Mouse (Mus musculus) forebrain, embryonic 14.5 days (tissue): ENCODE measurements around the gene Cd68. TPM values are rescaled to one million over a fixed set of nuclear protein-coding genes. Genes with fewer than 3 reads are reported as not detected.

Experiments
- ATAC-seq: fragments of 200-750 bp; cut with Nextera tagmentation; 2 replicates; pipeline ENCODE4 v1.8.0; 2017; ENCODE audit warnings: mild to moderate bottlenecking, moderate library complexity
- DNase-seq: peaks from one replicate; pipeline ENCODE4 v3.0.0-alpha.2; 2015; ENCODE audit warnings: low spot score
- H3K27ac ChIP-seq: fragments of 300-500 bp; sonication (generic); 2 replicates; pipeline ENCODE4 v1.5.1; 2014; ENCODE audit warnings: low read depth, mild to moderate bottlenecking, control low read depth, low read length, moderate library complexity
- H3K27me3 ChIP-seq: fragments of 300-500 bp; sonication (generic); replicated peaks from 2 replicates; pipeline ENCODE4 v1.6.1; 2014; ENCODE audit warnings: low read length, control low read depth, mixed read lengths; ENCODE audit not compliant: control insufficient read depth, insufficient read depth
- H3K36me3 ChIP-seq: fragments of 300-500 bp; sonication (generic); 2 replicates; pipeline ENCODE4 v1.6.1; 2014; ENCODE audit warnings: low read length, control low read depth; ENCODE audit not compliant: control insufficient read depth, insufficient read depth
- H3K4me1 ChIP-seq: fragments of 300-500 bp; sonication (generic); 2 replicates; pipeline ENCODE4 v1.6.1; 2014; ENCODE audit warnings: antibody characterized with exemption, low read length, control low read depth; ENCODE audit not compliant: control insufficient read depth, insufficient read depth
- H3K4me2 ChIP-seq: fragments of 300-500 bp; sonication (generic); 2 replicates; pipeline ENCODE4 v1.6.1; 2014; ENCODE audit warnings: mild to moderate bottlenecking, control low read depth, low read length
- H3K4me3 ChIP-seq: fragments of 300-500 bp; sonication (generic); 2 replicates; pipeline ENCODE4 v1.5.1; 2014; ENCODE audit warnings: low read depth, low read length, control low read depth
- H3K9ac ChIP-seq: fragments of 300-500 bp; sonication (generic); 2 replicates; pipeline ENCODE4 v1.6.1; 2014; ENCODE audit warnings: mild to moderate bottlenecking, low read length, control low read depth, moderate library complexity
- H3K9me3 ChIP-seq: fragments of 300-500 bp; sonication (generic); replicated peaks from 2 replicates; pipeline ENCODE4 v1.6.1; 2016; ENCODE audit warnings: low read length, control low read depth, mixed read lengths; ENCODE audit not compliant: control insufficient read depth
- WGBS: fragments of 180-500 bp; shearing (Covaris S2); extraction: QIAGEN DNeasy Blood & Tissue Kit; methylation state at CpG from one replicate; pipeline ENCODE4 v1.1.7; 2014; 5-methylcytosine and 5-hydroxymethylcytosine counted together
- polyA plus RNA-seq: library from polyadenylated mRNA; unstranded; fragments of >200 nt; fragmentation: Nextera tagmentation; extraction: Ambion mirVana; gene quantifications from 2 replicates; pipeline ENCODE4 v1.2.1, GENCODE M21; 2014

The Cd68 gene
- polyA plus RNA-seq, 1 experiment from 2014 or later: 9.6 TPM

DNA sequence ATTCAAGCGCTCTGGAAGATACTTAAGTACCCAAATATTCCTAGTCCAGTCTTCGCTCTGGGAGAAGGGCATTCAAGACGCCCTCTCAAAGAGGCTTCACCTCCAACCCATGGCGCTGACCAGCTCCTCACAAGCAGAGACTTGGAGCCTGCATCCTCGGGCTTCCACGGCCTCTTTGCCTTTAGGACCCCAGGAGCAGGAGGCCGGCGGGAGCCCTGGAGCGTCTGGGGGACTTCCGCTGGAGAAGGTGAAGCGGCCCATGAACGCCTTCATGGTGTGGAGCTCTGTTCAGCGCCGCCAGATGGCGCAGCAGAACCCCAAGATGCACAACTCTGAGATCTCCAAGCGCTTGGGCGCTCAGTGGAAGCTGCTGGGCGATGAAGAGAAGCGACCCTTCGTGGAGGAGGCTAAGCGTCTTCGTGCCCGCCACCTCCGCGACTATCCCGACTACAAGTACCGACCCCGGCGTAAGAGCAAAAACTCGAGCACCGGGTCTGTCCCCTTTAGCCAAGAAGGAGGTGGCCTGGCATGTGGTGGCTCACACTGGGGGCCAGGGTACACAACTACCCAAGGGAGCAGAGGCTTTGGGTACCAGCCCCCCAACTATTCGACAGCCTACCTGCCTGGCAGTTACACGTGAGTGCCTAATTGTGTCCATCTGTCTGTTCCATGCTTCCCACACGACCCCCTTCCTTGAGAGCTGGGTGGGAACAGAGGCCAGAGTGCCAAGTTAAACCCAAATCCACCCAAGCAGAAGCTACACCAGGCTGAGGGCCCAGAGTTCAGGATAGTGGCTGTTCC lies 10.5 kb downstream of the Cd68 start, which contains the start of gene Sox15:
Sox15 (plus strand) TSS at position 51 of the 801 bp plus-strand sequence.
- no peaks in the 10 kb centered on the region for H3K4me1 ChIP-seq
- no peak within 1 kb of the TSS for H3K4me2 ChIP-seq
- H3K9ac ChIP-seq: peak within 1 kb of the TSS; percentile 21
- DNase-seq (peak; percentile 84), ATAC-seq (peak; percentile 85)
- WGBS: 21% methylated on average over 34 of the region's 34 CpGs
- no peaks in the 10 kb centered on the region for H3K9me3 ChIP-seq
- no peaks in the 10 kb centered on the region for H3K27me3 ChIP-seq
- peaks cover 78% of the 10 kb centered on the region for H3K36me3 ChIP-seq
- no peak within 1 kb of the TSS for H3K27ac ChIP-seq
- H3K4me3 ChIP-seq: no peak within 1 kb of the TSS

DNA sequence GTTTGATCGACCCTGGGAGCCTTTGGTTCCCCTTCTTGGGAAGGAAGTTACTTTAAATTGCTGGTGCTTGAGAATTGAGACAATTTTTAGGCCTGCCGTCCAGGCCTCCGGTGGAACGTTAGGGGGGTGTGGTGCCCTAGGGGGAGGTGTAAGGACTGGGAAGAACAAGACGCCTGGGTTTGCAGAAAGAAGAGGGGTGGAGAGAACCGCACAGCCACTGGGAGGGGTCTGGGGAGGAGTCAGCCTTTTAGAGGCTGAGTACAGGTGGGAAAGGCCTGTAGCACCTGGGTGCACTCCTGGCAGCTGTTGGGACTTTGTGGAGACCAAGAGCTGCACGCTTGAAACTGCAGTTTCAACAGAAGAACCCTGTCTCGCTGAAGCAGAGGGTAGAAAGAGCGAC lies 11.2 kb downstream of the Cd68 start:
- no peak overlapping the region for H3K27ac ChIP-seq
- WGBS: 52% methylated on average over 9 of the region's 9 CpGs
- ATAC-seq (no peak), DNase-seq (no peak)
- H3K9me3 ChIP-seq: no peaks in the 10 kb centered on the region
- no peak overlapping the region for H3K4me2 ChIP-seq
- H3K27me3 ChIP-seq: no peaks in the 10 kb centered on the region
- no peak overlapping the region; the same call in 1 of the 2 replicates for H3K9ac ChIP-seq
- peaks cover 85% of the 10 kb centered on the region for H3K36me3 ChIP-seq
- no peaks in the 10 kb centered on the region for H3K4me1 ChIP-seq
- no peak overlapping the region for H3K4me3 ChIP-seq

DNA sequence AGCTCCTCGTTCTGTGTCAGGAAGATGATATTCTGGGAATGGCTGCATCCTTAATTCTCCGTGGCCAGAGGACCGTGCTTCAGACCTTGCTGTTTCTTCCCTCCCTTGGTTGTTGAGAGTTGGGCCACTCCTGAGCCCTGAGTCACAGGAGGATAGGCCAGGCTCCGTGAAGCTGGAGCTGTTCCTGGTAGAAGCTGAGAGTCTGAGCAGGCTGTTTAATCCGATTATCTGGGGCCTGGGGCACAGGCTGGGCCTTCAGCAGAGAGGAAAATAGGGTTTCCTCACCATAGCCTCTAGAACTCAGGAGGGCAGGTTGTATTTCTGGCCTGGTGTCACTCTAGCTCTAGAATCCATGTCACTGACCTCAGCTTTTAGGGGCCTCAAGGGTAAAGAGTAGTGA lies 12.6 kb downstream of the Cd68 start:
- peaks cover 90% of the 10 kb centered on the region for H3K36me3 ChIP-seq
- no peak for DNase-seq
- H3K9ac ChIP-seq: no peak overlapping the region
- H3K4me1 ChIP-seq: no peaks in the 10 kb centered on the region
- H3K4me2 ChIP-seq: no peak overlapping the region
- 65% methylated on average over 5 of the region's 5 CpGs for WGBS
- H3K27me3 ChIP-seq: no peaks in the 10 kb centered on the region
- no peak for ATAC-seq
- no peaks in the 10 kb centered on the region for H3K9me3 ChIP-seq
- H3K4me3 ChIP-seq: no peak overlapping the region
- no peak overlapping the region for H3K27ac ChIP-seq

DNA sequence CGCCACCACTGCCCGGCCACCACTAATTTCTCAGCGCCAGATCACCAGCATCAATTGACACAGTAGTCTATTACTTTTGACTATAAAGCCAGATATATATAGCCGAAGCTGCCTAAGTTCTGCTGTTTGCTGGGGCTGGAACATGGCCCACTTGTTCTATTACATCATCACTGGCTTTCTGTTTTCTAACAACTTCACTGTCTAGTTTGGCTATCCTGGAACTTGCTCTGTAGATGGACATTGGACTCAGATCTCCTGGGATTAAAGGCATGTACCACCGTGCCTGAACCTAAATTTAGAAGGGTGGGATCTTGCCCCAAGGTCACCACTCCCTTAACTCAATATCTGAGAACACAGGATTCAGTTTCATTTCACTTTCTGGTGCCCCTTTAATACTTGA lies 20.1 kb downstream of the Cd68 start:
- WGBS: 96% methylated on average over 5 of the region's 5 CpGs
- peaks cover 97% of the 10 kb centered on the region for H3K36me3 ChIP-seq

DNA sequence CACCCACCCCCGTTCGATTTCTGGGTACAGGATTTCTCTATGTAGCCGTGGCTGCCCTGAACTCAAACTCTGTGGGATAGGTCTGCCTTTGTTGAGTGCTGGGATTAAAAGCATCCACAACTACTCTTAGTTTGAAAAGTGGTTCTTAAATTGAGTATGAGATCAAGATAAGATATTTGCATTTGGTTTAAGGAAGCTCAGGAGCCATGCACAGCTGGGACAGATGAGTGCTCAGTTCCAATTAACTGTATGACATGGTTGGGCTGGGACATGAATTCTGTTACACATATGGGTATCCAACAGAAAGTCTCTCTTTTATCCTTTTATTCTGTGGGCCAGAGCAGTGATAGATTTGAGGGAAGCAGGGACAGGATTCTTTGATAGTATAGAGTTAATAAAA lies 30.5 kb downstream of the Cd68 start:
- 85% methylated on average over 3 of the region's 3 CpGs for WGBS
- no peak overlapping the region for H3K9ac ChIP-seq
- no peaks in the 10 kb centered on the region for H3K9me3 ChIP-seq
- peaks cover 24% of the 10 kb centered on the region for H3K36me3 ChIP-seq
- DNase-seq: no peak
- H3K4me2 ChIP-seq: 0 out of 2 replicates have a peak overlapping the region, but pooled peaks have one; percentile 16
- H3K27ac ChIP-seq: no peak overlapping the region
- ATAC-seq: no peak
- H3K4me1 ChIP-seq: peaks cover 17% of the 10 kb centered on the region
- H3K4me3 ChIP-seq: no peak overlapping the region
- H3K27me3 ChIP-seq: no peaks in the 10 kb centered on the region

More for the DNA sequence above, 20.1 kb downstream of the Cd68 start:
- Histone ChIP-seq H3K4me1 (no peaks in the 10 kb centered on the region), H3K9ac (no peak overlapping the region), H3K9me3 (no peaks in the 10 kb centered on the region), H3K4me3 (no peak overlapping the region), H3K27me3 (no peaks in the 10 kb centered on the region), H3K27ac (no peak overlapping the region), H3K4me2 (no peak overlapping the region)
- DNase-seq (no peak), ATAC-seq (no peak)

DNA sequence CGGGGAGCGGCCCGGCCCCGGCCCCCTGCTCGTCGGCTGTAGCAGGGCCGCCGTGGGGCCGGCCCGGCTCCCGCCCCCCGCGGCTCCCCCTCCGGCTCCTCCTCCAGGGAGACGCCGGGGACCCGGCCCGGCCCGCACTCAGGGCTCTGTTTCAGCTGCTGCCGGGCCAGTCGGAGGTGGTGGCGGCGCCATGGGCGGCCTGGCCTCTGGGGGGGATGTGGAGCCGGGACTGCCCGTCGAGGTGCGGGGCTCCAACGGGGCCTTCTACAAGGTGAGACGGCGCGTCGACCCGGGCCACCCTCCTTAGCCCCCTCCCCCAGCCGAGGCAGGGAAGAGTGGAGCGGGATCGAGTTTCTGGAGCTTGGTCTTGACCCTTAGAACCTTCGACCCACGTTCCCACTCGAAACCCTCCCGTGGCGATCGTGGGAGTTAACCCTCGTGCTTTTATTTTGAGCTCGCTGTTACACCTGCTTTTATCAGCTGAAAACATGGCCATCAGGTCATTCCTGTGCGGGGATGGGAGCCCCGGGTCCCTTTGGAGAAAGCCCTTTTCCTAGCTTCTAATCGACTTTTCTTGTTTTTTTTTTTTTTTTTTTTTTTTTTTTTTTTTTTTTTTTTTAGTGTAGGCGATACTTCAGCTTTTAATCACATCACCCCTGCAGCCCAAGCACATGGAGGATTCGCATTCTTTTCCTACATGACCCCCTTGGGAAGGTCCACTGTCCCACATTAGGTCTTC lies 32.7 kb downstream of the Cd68 start:
- H3K4me3 ChIP-seq: peak overlapping the region; percentile 94
- H3K36me3 ChIP-seq: peaks cover 7% of the 10 kb centered on the region; the same call in 1 of the 2 replicates
- ATAC-seq: peak; percentile 65
- H3K9me3 ChIP-seq: no peaks in the 10 kb centered on the region
- H3K27me3 ChIP-seq: no peaks in the 10 kb centered on the region
- DNase-seq: no peak
- peak overlapping the region; percentile 94 for H3K27ac ChIP-seq
- under 1% methylated on average over 38 of the region's 50 CpGs for WGBS
- peak overlapping the region; percentile 93 for H3K9ac ChIP-seq
- H3K4me1 ChIP-seq: peaks cover 17% of the 10 kb centered on the region
- H3K4me2 ChIP-seq: peak overlapping the region; percentile 77

DNA sequence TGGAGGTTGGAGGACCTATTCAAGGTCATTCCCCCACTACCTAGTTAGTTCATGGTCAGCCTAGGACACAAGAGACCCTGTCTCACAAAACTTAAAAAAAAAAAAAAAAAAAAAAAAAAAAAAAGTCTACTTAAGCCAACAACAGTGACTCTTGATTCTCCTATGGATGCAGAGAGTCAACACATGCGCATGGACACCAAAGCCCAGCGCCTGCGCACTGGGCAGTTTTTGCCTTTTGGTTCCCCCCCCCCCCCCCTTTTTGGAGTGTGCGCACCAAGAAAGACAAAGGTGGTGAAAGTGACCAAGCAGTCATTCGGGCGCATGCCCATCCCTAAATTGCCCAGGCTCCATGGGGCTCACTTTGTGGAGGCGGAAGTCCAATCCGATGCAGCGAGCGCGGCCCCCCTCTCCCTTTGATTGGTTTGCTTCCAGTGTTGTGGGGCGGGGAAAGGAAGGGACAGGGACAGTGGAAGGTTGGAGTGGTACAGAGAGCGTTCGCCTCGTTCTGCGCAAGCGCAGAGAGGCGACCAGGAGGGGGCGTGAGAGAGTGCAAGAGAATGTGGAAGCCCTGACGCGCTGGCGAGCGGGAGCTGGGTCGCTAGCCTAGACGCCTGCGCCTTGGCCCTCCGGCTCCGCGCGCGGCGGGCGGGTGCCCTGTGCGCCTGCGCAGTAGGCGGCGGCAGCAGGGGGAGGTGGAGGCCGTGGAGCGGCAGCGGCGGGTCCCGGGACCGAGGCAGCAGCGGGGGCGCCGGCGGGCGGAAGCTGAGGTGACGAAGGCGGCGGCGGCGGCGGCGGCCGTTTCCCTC lies 33.5 kb downstream of the Cd68 start, which contains the start of gene Fxr2:
Fxr2 (plus strand) TSS at position 707 of the 806 bp plus-strand sequence.
- Histone ChIP-seq H3K4me2 (peak within 1 kb of the TSS; percentile 77), H3K27me3 (no peaks in the 10 kb centered on the region), H3K36me3 (peaks cover 4% of the 10 kb centered on the region; the same call in 1 of the 2 replicates), H3K4me1 (peaks cover 17% of the 10 kb centered on the region), H3K27ac (peak within 1 kb of the TSS; percentile 94), H3K9ac (peak within 1 kb of the TSS; percentile 93), H3K9me3 (no peaks in the 10 kb centered on the region), H3K4me3 (peak within 1 kb of the TSS; percentile 94)
- ATAC-seq (peak; percentile 98), DNase-seq (peak; percentile 100)
- under 1% methylated on average over 54 of the region's 56 CpGs for WGBS

DNA sequence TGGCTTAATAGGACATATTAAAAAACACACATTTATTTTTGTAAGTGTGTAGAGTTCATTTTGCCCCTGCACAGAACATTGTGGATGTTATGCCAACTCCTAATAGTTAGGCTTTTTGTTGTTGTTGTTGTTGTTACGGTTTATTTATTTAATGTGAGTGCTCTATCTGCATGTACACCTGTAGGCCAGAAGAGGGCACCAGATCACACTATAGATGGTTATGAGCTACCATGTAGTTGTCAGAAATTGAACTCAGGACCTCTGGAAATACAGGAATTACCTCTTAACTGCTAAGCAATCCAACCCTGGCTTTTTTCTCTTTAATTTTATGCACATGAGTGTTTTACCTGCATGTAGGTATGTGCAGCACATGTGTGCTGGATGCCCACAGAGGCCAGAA lies 36.2 kb downstream of the Cd68 start:
- Histone ChIP-seq H3K4me3 (no peak overlapping the region), H3K27ac (no peak overlapping the region), H3K9me3 (no peaks in the 10 kb centered on the region), H3K27me3 (no peaks in the 10 kb centered on the region), H3K4me1 (peaks cover 8% of the 10 kb centered on the region), H3K36me3 (no peaks in the 10 kb centered on the region), H3K9ac (no peak overlapping the region), H3K4me2 (no peak overlapping the region)
- WGBS: 68% methylated on average over 1 of the region's 1 CpGs
- DNase-seq (peak; percentile 51), ATAC-seq (no peak)
